Mouse (Mus musculus) hindbrain, postnatal 0 days (tissue): ENCODE data around the gene Txn1. TPM values are rescaled to one million over a fixed set of nuclear protein-coding genes. Genes with fewer than 3 reads are reported as not detected.
A peak's percentile ranks its signal among the peaks of the same experiment; 100 is the strongest.

Experiments
- ATAC-seq: fragments of 200-750 bp; cut with Nextera tagmentation; 2 replicates; pipeline ENCODE4 v1.8.0; 2017; ENCODE audit warnings: mild to moderate bottlenecking, moderate TSS enrichment, moderate library complexity
- DNase-seq: peaks from one replicate; pipeline ENCODE4 v3.0.0-alpha.2; 2015; ENCODE audit warnings: low spot score
- H3K27ac ChIP-seq: fragments of 300-500 bp; sonication (generic); 2 replicates; pipeline ENCODE4 v1.5.1; 2014; ENCODE audit warnings: mild to moderate bottlenecking
- H3K27me3 ChIP-seq: fragments of 300-500 bp; sonication (generic); 2 replicates; pipeline ENCODE4 v1.6.1; 2014; ENCODE audit warnings: low read length, mixed read lengths; ENCODE audit not compliant: insufficient read depth
- H3K36me3 ChIP-seq: fragments of 300-500 bp; sonication (generic); 2 replicates; pipeline ENCODE4 v1.6.1; 2014; ENCODE audit warnings: low read length, mixed read lengths; ENCODE audit not compliant: insufficient read depth
- H3K4me1 ChIP-seq: fragments of 300-500 bp; sonication (generic); 2 replicates; pipeline ENCODE4 v1.6.1; 2014; ENCODE audit warnings: antibody characterized with exemption, low read length, mixed read lengths; ENCODE audit not compliant: insufficient read depth
- H3K4me2 ChIP-seq: fragments of 300-500 bp; sonication (generic); 2 replicates; pipeline ENCODE4 v1.6.1; 2014; ENCODE audit warnings: low read depth, mild to moderate bottlenecking, low read length, moderate library complexity, mixed read lengths
- H3K4me3 ChIP-seq: fragments of 300-500 bp; sonication (generic); 2 replicates; pipeline ENCODE4 v1.5.1; 2014; ENCODE audit warnings: low read length
- H3K9ac ChIP-seq: fragments of 300-500 bp; sonication (generic); replicated peaks from 2 replicates; pipeline ENCODE4 v1.6.1; 2014; ENCODE audit warnings: mild to moderate bottlenecking, low read length, moderate library complexity, mixed read lengths
- H3K9me3 ChIP-seq: fragments of 300-500 bp; sonication (generic); 2 replicates; pipeline ENCODE4 v1.6.1; 2016; ENCODE audit warnings: low read length, mixed read lengths
- CTCF ChIP-seq: IDR thresholded peaks from 2 replicates; pipeline ENCODE4 v1.5.1; 2016; ENCODE audit warnings: antibody characterized with exemption, control low read depth, low read depth
- WGBS: fragments of 180-500 bp; shearing (Covaris S2); extraction: QIAGEN DNeasy Blood & Tissue Kit; methylation state at CpG from one replicate; pipeline ENCODE4 v1.1.7; 2014; 5-methylcytosine and 5-hydroxymethylcytosine counted together
- polyA plus RNA-seq: library from polyadenylated mRNA; unstranded; fragments of >200 nt; fragmentation: Nextera tagmentation; extraction: Ambion mirVana; gene quantifications from 2 replicates; pipeline ENCODE4 v1.2.1, GENCODE M21; 2015
- total RNA-seq: library from RNA; depleted of rRNA; stranded (reverse); fragments of >200 nt; gene quantifications from 2 replicates; pipeline ENCODE4 v1.2.3, GENCODE M21; 2014; rRNA removed

Txn1 gene
- total and polyA plus RNA-seq, 2 experiments from 2014 or later: 113 to 360 TPM

GRCm38 (mm10) chr4:57904211-57904610 lies 52.0 kb downstream of the Txn1 start:
- H3K4me2 ChIP-seq: no peak overlapping the region
- no peak overlapping the region for H3K9ac ChIP-seq
- no peaks in the 10 kb centered on the region for H3K36me3 ChIP-seq
- no peaks in the 10 kb centered on the region for H3K27me3 ChIP-seq
- no peaks in the 10 kb centered on the region for H3K4me1 ChIP-seq
- H3K9me3 ChIP-seq: no peaks in the 10 kb centered on the region
- WGBS: 5% methylated on average over 5 of the region's 5 CpGs
- DNase-seq: peak; percentile 84
- no peak overlapping the region for H3K27ac ChIP-seq
- no peak overlapping the region for H3K4me3 ChIP-seq
- peak; percentile 72 for ATAC-seq
- TF ChIP-seq CTCF: peak; percentile 93

GRCm38 (mm10) chr4:57902619-57903018 lies 53.6 kb downstream of the Txn1 start:
- WGBS: 81% methylated on average over 5 of the region's 5 CpGs
- no peak for ATAC-seq

GRCm38 (mm10) chr4:57901210-57901609 lies 55.0 kb downstream of the Txn1 start:
- H3K9me3 ChIP-seq: no peaks in the 10 kb centered on the region
- no peaks in the 10 kb centered on the region for H3K4me1 ChIP-seq
- H3K4me2 ChIP-seq: no peak overlapping the region
- ATAC-seq (peak; percentile 64), DNase-seq (peak; percentile 83)
- H3K27me3 ChIP-seq: no peaks in the 10 kb centered on the region
- no peak overlapping the region for H3K4me3 ChIP-seq
- no peak overlapping the region for H3K9ac ChIP-seq
- H3K36me3 ChIP-seq: no peaks in the 10 kb centered on the region
- H3K27ac ChIP-seq: no peak overlapping the region
- WGBS: 15% methylated on average over 4 of the region's 4 CpGs
- TF ChIP-seq CTCF: peak; percentile 87

More at GRCm38 (mm10) chr4:57902619-57903018, 53.6 kb downstream of the Txn1 start:
- Histone ChIP-seq H3K36me3 (no peaks in the 10 kb centered on the region), H3K4me2 (no peak overlapping the region), H3K4me3 (no peak overlapping the region), H3K9me3 (no peaks in the 10 kb centered on the region), H3K9ac (no peak overlapping the region), H3K27ac (no peak overlapping the region), H3K4me1 (no peaks in the 10 kb centered on the region), H3K27me3 (no peaks in the 10 kb centered on the region)
- TF ChIP-seq CTCF: no peak
- no peak for DNase-seq

- Histone ChIP-seq H3K4me1 (peaks cover 3% of the 10 kb centered on the region; the same call in 1 of the 2 replicates), H3K4me2 (no peak overlapping the region), H3K9ac (no peak overlapping the region), H3K9me3 (no peaks in the 10 kb centered on the region), H3K27me3 (no peaks in the 10 kb centered on the region), H3K4me3 (no peak overlapping the region), H3K27ac (no peak overlapping the region), H3K36me3 (no peaks in the 10 kb centered on the region)
- DNase-seq: no peak
- no peak for TF ChIP-seq CTCF
- WGBS: 80% methylated on average over 3 of the region's 3 CpGs
- no peak for ATAC-seq
These were observed 59.6 kb downstream of the Txn1 start for GRCm38 (mm10) chr4:57896631-57897030.

GRCm38 (mm10) chr4:57895902-57896301 lies 60.3 kb downstream of the Txn1 start:
- H3K4me2 ChIP-seq: no peak overlapping the region
- ATAC-seq (no peak), DNase-seq (no peak)
- H3K9ac ChIP-seq: no peak overlapping the region
- H3K27ac ChIP-seq: no peak overlapping the region
- H3K9me3 ChIP-seq: no peaks in the 10 kb centered on the region
- 67% methylated on average over 6 of the region's 6 CpGs for WGBS
- H3K27me3 ChIP-seq: no peaks in the 10 kb centered on the region
- no peak overlapping the region for H3K4me3 ChIP-seq
- TF ChIP-seq CTCF: no peak
- H3K4me1 ChIP-seq: peaks cover 3% of the 10 kb centered on the region; the same call in 1 of the 2 replicates
- no peaks in the 10 kb centered on the region for H3K36me3 ChIP-seq

GRCm38 (mm10) chr4:57895140-57895539 lies 61.1 kb downstream of the Txn1 start:
- H3K27me3 ChIP-seq: no peaks in the 10 kb centered on the region
- DNase-seq (no peak), ATAC-seq (no peak)
- TF ChIP-seq CTCF: no peak
- no peak overlapping the region for H3K4me3 ChIP-seq
- H3K4me2 ChIP-seq: no peak overlapping the region
- H3K9me3 ChIP-seq: no peaks in the 10 kb centered on the region
- WGBS: 49% methylated on average over 5 of the region's 5 CpGs
- H3K4me1 ChIP-seq: peaks cover 3% of the 10 kb centered on the region; the same call in 1 of the 2 replicates
- H3K36me3 ChIP-seq: no peaks in the 10 kb centered on the region
- no peak overlapping the region for H3K9ac ChIP-seq
- no peak overlapping the region for H3K27ac ChIP-seq

Other genes starting within 250 kb of the Txn1 start
- gene Akap2, start 238.8 kb downstream of the Txn1 start, total RNA-seq: 19.3 and 37.7 TPM in 2 replicates
- gene Akap2, start 238.8 kb downstream of the Txn1 start, polyA plus RNA-seq: 11.5 and 13.4 TPM in 2 replicates
- 0.50 and 0.52 TPM in 2 replicates for gene D630039A03Rik, start 40.1 kb downstream of the Txn1 start, total RNA-seq
- gene D630039A03Rik, start 40.1 kb downstream of the Txn1 start, polyA plus RNA-seq: 0.49 and 0.54 TPM in 2 replicates
- gene Txndc8, start 52.7 kb upstream of the Txn1 start, total RNA-seq: not detected in 2 replicates
- gene Txndc8, start 52.7 kb upstream of the Txn1 start, polyA plus RNA-seq: not detected in 2 replicates